ENCODE assay signal across 8 mouse cellular contexts in the genomic region with DNA sequence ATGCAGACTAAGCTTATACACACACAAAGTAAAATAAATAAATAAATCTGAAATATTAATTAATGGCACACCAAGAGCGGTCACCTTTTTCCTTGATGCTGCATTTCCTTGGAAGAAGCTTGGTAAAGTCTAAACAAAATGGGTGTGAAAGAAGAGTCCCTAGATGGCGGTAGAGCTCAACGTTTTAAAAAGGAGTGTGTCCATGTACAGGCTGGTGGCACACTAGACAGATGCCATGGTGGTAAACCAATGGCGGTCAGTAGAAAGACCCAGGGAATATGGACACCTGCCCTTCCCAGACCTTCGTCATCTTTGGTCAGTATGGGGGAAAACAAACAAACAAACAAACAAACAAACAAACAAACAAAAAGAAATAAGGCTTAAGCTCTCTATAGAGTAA.
DNase-seq lines count a peak whose midpoint lies in the region; ATAC-seq and TF ChIP-seq lines count a peak whose summit lies in the region.

No protein-coding gene starts in this region.

- no peak overlapping the region for H3K27ac ChIP-seq in MEL (ENCODE audit: control insufficient read depth, low read depth, low read length)
- H3K27ac ChIP-seq in cortical plate, adult 2 months (ENCODE audit: insufficient read depth, low read length), result no peak overlapping the region
- no peak overlapping the region for H3K27ac ChIP-seq in kidney, embryonic 15.5 days

- 54% methylated on average over 5 of the region's 5 CpGs for WGBS in kidney, embryonic 15.5 days

- no peak; a peak in 1 of 6 replicates for TF ChIP-seq CTCF in MEL (IDR thresholded peaks at IDR 0.05 in 2 of 3, conservative IDR thresholded peaks at IDR 0.05 in 1 of 3; ENCODE audit: control insufficient read depth in 1 of 3, insufficient read depth in 1 of 3, low read depth in 2 of 3, low read length in 3 of 3, poor library complexity in 1 of 3, severe bottlenecking in 1 of 3)
- peak; percentile 57 for TF ChIP-seq CTCF in cortical plate, adult 2 months (IDR thresholded peaks at IDR 0.05; ENCODE audit: extremely low read depth, insufficient read depth, low read length)

- peak; percentile 23 for TF ChIP-seq RAD21 in MEL (IDR thresholded peaks at IDR 0.05; ENCODE audit: low read depth, low read length)

- no peaks in the 10 kb centered on the region for H3K27me3 ChIP-seq in MEL (ENCODE audit: control insufficient read depth in 1 of 2, insufficient read depth in 2 of 2, low read length in 2 of 2)
- no peaks in the 10 kb centered on the region for H3K27me3 ChIP-seq in kidney, embryonic 15.5 days

- H3K9ac ChIP-seq in MEL (ENCODE audit: control insufficient read depth, low read depth, low read length, poor library complexity, severe bottlenecking), result no peak overlapping the region
- no peak overlapping the region for H3K9ac ChIP-seq in kidney, embryonic 15.5 days

- no peak overlapping the region for H3K4me2 ChIP-seq in kidney, embryonic 15.5 days

- H3K36me3 ChIP-seq in MEL (ENCODE audit: control insufficient read depth in 1 of 2, insufficient read depth in 2 of 2, low read length in 2 of 2), result no peaks in the 10 kb centered on the region
- H3K36me3 ChIP-seq in kidney, embryonic 15.5 days, result peaks cover 3% of the 10 kb centered on the region; the same call in 1 of the 2 replicates

- no peak for TF ChIP-seq POLR2A in MEL (IDR thresholded peaks at IDR 0.05; ENCODE audit: control insufficient read depth in 1 of 2, insufficient read depth in 1 of 2, low read depth in 1 of 2, low read length in 2 of 2, poor library complexity in 1 of 2)
- TF ChIP-seq POLR2A in cortical plate, adult 2 months (IDR thresholded peaks at IDR 0.05; ENCODE audit: extremely low read depth, insufficient read depth, low read length), result no peak

- H3K4me3 ChIP-seq in MEL (ENCODE audit: control insufficient read depth in 1 of 2, insufficient read depth in 1 of 2, low read depth in 2 of 2, low read length in 2 of 2), result no peak overlapping the region
- no peak overlapping the region for H3K4me3 ChIP-seq in cortical plate, adult 2 months (ENCODE audit: insufficient read depth, low read length)
- no peak overlapping the region for H3K4me3 ChIP-seq in kidney, embryonic 15.5 days (replicated peaks)

- TF ChIP-seq EP300 in MEL (IDR thresholded peaks at IDR 0.05; ENCODE audit: low read depth in 1 of 2, low read length in 2 of 2), result no peak

- H3K4me1 ChIP-seq in MEL (ENCODE audit: control insufficient read depth in 1 of 2, insufficient read depth in 2 of 2, low read length in 2 of 2), result no peaks in the 10 kb centered on the region
- no peaks in the 10 kb centered on the region for H3K4me1 ChIP-seq in cortical plate, adult 2 months (ENCODE audit: control insufficient read depth, insufficient read depth, low read length)
- H3K4me1 ChIP-seq in kidney, embryonic 15.5 days, result no peaks in the 10 kb centered on the region

- peak; percentile 67; the same call in 1 of the 2 replicates for ATAC-seq in kidney, embryonic 15.5 days (replicated peaks; ENCODE audit: low FRiP score)
- no peak for ATAC-seq in megakaryocyte, adult 5-6 weeks (ENCODE audit: poor library complexity, severe bottlenecking)

- H3K79me2 ChIP-seq in MEL (ENCODE audit: control insufficient read depth, insufficient read depth, low read length, poor library complexity), result no peaks in the 10 kb centered on the region

- DNase-seq in heart, postnatal 10 days, result peak; percentile 41 to 59
- no peak for DNase-seq in heart, adult 11 months
- peak; percentile 10 for DNase-seq in MEL (ENCODE audit: low read depth, low spot score)
- DNase-seq in lung, postnatal 36 days, result peak; percentile 61
- peak; percentile 11 for DNase-seq in yolk sac, embryonic 10.5 days (ENCODE audit: low spot score)

- intact Hi-C loops in heart, postnatal 10 days (cut with DNase I), result loop anchor here (5.0 kb wide), 2 partner anchors 186 to 206 kb away; a partner anchor contains a TSS

- H3K9me3 ChIP-seq in MEL (replicated peaks; ENCODE audit: insufficient read depth, low read length), result no peaks in the 10 kb centered on the region
- no peaks in the 10 kb centered on the region for H3K9me3 ChIP-seq in kidney, embryonic 15.5 days (replicated peaks)

TF ChIP-seq in MEL, 35 proteins besides CTCF, POLR2A, EP300 and RAD21:
- TF ChIP-seq SMC3 (IDR thresholded peaks at IDR 0.05; ENCODE audit: low read depth, low read length) (peak; percentile 34; the same call in 1 of the 2 replicates), ZMIZ1 (IDR thresholded peaks at IDR 0.05; ENCODE audit: low read depth, low read length) (no peak)
